Mouse (Mus musculus): Measurements from ENCODE around the gene Armh1. TPM values are rescaled to one million over a fixed set of nuclear protein-coding genes. Genes with fewer than 3 reads are reported as not detected.

The Armh1 gene
- total RNA-seq (2021), result not detected
- long read RNA-seq, experiment 1, partial matches to known transcripts, result 0 of 1 reads
- long read RNA-seq, experiment 1, other reads (novel, unspliced or antisense), result 1 of 1 reads
- long read RNA-seq, experiment 2, partial matches to known transcripts, result 0 of 1 reads
- long read RNA-seq, experiment 2, other reads (novel, unspliced or antisense), result 1 of 1 reads

DNA sequence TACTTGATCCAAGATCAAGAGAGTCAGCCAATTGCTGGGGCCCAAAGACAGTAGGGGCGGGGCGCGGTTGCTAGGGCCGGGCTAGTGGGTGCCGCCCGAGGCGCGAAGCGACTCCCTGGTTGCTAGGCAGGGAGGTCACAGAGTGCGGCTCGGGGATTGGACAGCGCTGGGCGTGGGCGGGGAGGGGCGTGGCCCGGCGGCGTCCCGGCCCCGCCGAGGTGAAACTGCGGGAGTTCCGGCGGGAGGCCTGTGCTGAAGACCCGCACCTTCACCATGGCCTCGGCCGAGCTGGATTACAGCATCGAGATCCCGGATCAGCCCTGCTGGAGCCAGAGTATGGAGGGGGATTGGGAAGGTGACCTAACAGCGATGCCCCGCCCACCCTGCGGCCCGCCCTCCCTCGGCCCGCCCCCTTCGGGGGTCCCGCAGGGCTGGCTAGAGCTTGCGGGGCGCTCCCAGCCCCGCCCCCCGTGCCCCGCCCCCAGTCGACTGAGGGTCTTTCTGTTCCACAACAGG, at the start of gene Armh1, which contains the start of gene Tmem53:
Gene Armh1, minus strand, starts transcription at position 325 of the 516 bp plus-strand sequence.
Gene Tmem53, plus strand, starts transcription at position 151 of the 516 bp plus-strand sequence.
- peak; percentile 95 for DNase-seq
- TF ChIP-seq CTCF (IDR thresholded peaks at IDR 0.05), result no peak
- H3K27ac ChIP-seq, result peak within 1 kb of the TSS; percentile 84
- intact Hi-C loops (cut with DNase I), result no loop called here
- H3K4me3 ChIP-seq, result peak within 1 kb of the TSS; percentile 95

DNA sequence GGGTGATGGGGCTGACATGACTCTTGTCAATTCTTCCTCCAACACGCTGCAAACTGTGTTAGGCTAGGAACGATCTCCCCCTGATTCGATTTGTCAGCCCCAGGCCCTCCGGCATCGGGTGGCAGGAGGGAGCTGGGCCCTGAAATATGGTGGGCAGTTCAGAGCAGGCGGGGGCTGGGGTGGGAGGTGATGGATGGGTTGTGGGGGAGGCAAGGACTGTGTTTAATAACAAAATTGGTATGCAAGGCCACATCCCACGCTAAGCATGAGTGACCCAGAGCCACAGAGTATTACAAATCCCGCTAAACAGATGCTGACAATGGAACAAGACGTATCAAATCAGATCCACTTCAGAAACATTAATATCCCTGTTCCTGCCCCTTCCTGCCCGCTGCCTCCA, 48.0 kb upstream of the Armh1 start:
- DNase-seq, result no peak
- no peak overlapping the region for H3K27ac ChIP-seq
- intact Hi-C loops (cut with DNase I), result no loop called here
- H3K4me3 ChIP-seq, result no peak overlapping the region
- no peak for TF ChIP-seq CTCF (IDR thresholded peaks at IDR 0.05)

DNA sequence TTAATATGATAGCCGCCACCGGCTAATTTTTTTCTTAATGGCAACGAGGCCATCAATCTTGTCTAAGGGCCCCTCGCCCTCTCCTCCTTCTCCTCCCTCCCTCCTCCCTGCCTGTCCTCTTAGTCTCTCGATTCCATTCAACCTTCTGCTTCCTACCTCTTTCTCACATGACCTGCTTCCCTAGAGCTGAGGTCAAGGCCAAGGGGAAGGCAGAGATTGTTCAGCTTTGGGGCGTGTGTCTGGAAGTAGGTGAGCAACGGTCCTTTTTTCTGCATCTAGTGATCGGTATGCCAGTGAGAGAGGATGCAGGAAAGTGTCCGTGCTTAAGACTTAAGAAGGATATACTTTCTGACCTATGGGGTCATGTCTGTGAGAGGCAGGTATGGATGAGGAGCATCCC, 45.9 kb upstream of the Armh1 start:
- TF ChIP-seq CTCF (IDR thresholded peaks at IDR 0.05), result no peak
- intact Hi-C loops (cut with DNase I), result no loop called here
- no peak overlapping the region for H3K4me3 ChIP-seq
- DNase-seq, result no peak
- no peak overlapping the region for H3K27ac ChIP-seq

GRCm38 (mm10) chr4:117296849-117297593, 45.1 kb upstream of the Armh1 start:
- Histone ChIP-seq H3K4me3 (no peak overlapping the region), H3K27ac (no peak overlapping the region)
- TF ChIP-seq CTCF (IDR thresholded peaks at IDR 0.05), result no peak
- intact Hi-C loops (cut with DNase I), result no loop called here
- no peak for DNase-seq

DNA sequence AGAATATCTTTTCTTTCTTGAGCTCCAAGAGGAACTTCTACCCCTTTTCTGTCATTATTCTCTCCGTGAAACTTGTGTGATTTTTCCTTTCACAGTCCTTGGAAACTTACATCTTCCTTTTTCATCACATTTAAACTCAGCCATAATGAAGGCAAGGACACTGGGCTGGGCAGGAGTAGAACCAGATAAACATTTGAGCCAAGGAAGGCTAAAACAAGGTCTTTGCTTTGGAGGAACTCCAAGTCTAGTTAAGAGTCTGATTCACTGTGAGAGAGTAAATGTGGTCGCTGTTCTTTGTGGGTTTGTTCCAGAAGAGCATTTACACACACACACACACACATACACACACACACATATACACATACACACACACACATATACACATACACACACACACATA, 39.8 kb upstream of the Armh1 start:
- no peak overlapping the region for H3K27ac ChIP-seq
- no peak for DNase-seq
- no peak overlapping the region for H3K4me3 ChIP-seq
- no peak for TF ChIP-seq CTCF (IDR thresholded peaks at IDR 0.05)
- intact Hi-C loops (cut with DNase I), result no loop called here

GRCm38 (mm10) chr4:117288927-117289801, 37.2 kb upstream of the Armh1 start:
- peak overlapping the region; percentile 94 for H3K27ac ChIP-seq
- intact Hi-C loops (cut with DNase I), result no loop called here
- DNase-seq, result peak; percentile 88
- peak overlapping the region; percentile 88 for H3K4me3 ChIP-seq
- TF ChIP-seq CTCF (IDR thresholded peaks at IDR 0.05), result no peak

- intact Hi-C loops (cut with DNase I), result no loop called here
- Histone ChIP-seq H3K27ac (peak overlapping the region; percentile 94), H3K4me3 (peak overlapping the region; percentile 88)
- TF ChIP-seq CTCF (IDR thresholded peaks at IDR 0.05), result no peak
- DNase-seq, result no peak
These were observed 36.5 kb upstream of the Armh1 start for GRCm38 (mm10) chr4:117288277-117288926.

GRCm38 (mm10) chr4:117284363-117284762, 32.4 kb upstream of the Armh1 start:
- Histone ChIP-seq H3K4me3 (peak overlapping the region; percentile 10; the same call in 1 of the 2 replicates), H3K27ac (peak overlapping the region; percentile 91)
- no peak for TF ChIP-seq CTCF (IDR thresholded peaks at IDR 0.05)
- DNase-seq, result no peak
- intact Hi-C loops (cut with DNase I), result no loop called here

GRCm38 (mm10) chr4:117283271-117284191, 31.6 kb upstream of the Armh1 start:
- TF ChIP-seq CTCF (IDR thresholded peaks at IDR 0.05), result no peak
- peak; percentile 71 for DNase-seq
- Histone ChIP-seq H3K27ac (peak overlapping the region; percentile 91), H3K4me3 (peak overlapping the region; percentile 33)
- intact Hi-C loops (cut with DNase I), result no loop called here

- no peak for TF ChIP-seq CTCF (IDR thresholded peaks at IDR 0.05)
These were observed 29.3 kb upstream of the Armh1 start for GRCm38 (mm10) chr4:117281090-117281845.

More at GRCm38 (mm10) chr4:117281090-117281845, 29.3 kb upstream of the Armh1 start:
- DNase-seq, result no peak
- intact Hi-C loops (cut with DNase I), result no loop called here
- Histone ChIP-seq H3K4me3 (no peak overlapping the region), H3K27ac (0 out of 2 replicates have a peak overlapping the region, but pooled peaks have one; percentile 16)

Measured in gastrocnemius, adult 2 months (tissue).